Mouse (Mus musculus): ENCODE results near the gene Nudt14.

DNA sequence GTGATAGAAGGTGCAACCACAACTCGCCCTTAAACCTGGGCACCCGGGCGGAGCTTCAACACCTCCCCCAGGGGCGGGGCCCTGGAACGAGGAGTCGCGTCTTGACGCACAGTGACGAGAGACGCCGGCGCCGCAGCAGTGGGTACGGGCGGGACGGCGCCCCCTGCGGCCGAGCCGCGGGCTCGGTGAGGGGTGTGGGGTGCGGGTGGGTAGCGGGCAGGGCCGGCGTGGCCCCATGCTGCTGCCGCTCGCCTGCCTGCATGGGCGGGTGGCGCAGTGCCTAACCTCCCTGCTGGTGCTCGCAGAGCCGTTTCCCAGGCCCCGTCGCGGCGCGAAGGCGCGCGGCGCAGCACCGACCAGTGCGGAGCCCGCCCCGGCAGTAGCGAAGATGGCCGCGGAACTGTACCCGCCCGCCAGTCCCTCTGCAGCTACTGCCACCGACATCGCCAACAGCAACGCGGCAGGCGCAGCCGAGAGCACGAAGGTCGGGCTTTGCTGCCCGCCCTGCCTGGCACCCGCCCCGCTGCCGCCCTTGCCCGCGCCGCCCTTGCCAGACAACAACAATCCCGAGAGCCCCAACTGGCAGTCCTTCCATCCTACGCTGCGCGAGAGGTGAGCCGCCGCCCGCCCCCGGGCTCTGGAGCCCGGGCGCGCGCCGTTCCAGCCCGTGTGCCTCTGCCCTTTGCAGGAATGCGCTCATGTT lies 34.6 kb upstream of the Nudt14 start, which contains the start of gene Btbd6:
- no peak for TF ChIP-seq TAL1 (conservative IDR thresholded peaks at IDR 0.05; ENCODE audit: low read depth, low read length)
- TF ChIP-seq CTCF (IDR thresholded peaks at IDR 0.05; ENCODE audit: low read depth, low read length) = peak; percentile 30; the same call in 1 of the 2 replicates
- no peak for TF ChIP-seq GATA1 (IDR thresholded peaks at IDR 0.05; ENCODE audit: borderline replicate concordance, low read length)

All from G1E (cell line).